Mouse (Mus musculus) embryonic facial prominence, embryonic 10.5 days (tissue): Measurements from ENCODE around the gene Man1a2. TPM values are rescaled to one million over a fixed set of nuclear protein-coding genes. Genes with fewer than 3 reads are reported as not detected.

ENCODE experiments used
- polyA plus RNA-seq: library from polyadenylated mRNA; unstranded; fragments of >200 nt; fragmentation: Nextera tagmentation; extraction: Ambion mirVana; gene quantifications from 2 replicates; pipeline ENCODE4 v1.2.1, GENCODE M21; 2016

Man1a2 gene
- polyA plus RNA-seq, 1 experiment from 2014 or later, result 65.6 TPM

Other genes starting within 250 kb of the Man1a2 start
- 1.2 and 1.7 TPM in 2 replicates for gene Tent5c, start 196.2 kb downstream of the Man1a2 start, polyA plus RNA-seq
- not detected in 2 replicates for gene Vtcn1, start 140.0 kb upstream of the Man1a2 start, polyA plus RNA-seq
- 5.7 and 6.3 TPM in 2 replicates for gene Trim45, start 236.7 kb upstream of the Man1a2 start, polyA plus RNA-seq